Mouse (Mus musculus): ENCODE results near the gene Slc35g2.

The Slc35g2 gene

DNA sequence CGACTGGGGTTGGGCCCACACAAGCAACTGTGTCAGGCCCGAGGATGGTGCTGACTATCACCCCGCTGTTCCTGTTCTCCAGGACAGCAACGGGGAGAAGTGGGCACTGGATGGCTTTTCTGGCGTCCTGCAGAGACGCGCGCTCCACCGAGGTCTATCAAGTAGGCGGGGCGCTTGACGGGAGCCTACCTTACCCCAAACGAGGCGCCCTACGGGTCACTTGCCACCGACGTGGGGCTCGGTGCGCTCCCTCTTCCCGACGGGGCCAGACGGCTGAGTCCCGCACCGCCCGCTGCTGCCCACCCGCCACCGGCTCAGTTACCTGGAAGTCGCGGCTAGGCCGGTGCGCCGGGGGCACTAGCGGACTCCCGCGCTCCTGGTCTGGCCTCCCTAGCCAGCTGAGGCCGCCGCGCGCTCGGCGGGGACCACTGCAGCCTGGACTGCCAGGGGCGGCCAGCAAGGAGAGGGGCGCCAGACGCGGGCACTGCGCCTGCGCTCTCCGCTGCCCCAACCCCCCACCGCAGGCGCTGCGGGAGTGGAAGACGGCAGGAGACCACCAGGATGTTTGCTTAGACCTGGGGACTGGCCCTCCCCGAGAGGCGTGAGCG lies at the start of gene Slc35g2:
Slc35g2 (minus strand) TSS at position 465 of the 608 bp plus-strand sequence.
- no peak for DNase-seq (ENCODE audit: low spot score)

DNA sequence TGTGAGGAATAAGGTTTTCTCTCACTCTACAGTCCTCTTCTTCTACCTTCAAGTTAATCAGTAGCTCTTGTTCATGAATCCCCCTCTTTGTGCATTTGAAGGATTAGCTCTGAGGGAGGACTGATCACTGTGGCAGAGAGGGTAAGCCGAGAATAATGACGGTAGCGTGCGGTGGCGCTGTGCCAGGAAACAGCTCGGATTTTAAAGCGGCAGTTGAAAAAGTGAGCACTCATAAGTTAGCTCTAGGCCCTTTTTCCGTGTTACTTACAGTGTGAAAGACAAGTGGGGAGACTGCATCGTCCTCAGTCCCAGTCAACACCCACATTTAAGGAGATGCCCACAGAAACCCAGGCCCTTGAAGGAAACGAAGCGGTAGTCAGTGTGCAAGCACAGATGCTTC lies 46.1 kb upstream of the Slc35g2 start:
- no peak for DNase-seq (ENCODE audit: low spot score)

- no peak for DNase-seq (ENCODE audit: low spot score)
Observed at GRCm38 (mm10) chr9:100613501-100614071, 42.7 kb upstream of the Slc35g2 start.

DNA sequence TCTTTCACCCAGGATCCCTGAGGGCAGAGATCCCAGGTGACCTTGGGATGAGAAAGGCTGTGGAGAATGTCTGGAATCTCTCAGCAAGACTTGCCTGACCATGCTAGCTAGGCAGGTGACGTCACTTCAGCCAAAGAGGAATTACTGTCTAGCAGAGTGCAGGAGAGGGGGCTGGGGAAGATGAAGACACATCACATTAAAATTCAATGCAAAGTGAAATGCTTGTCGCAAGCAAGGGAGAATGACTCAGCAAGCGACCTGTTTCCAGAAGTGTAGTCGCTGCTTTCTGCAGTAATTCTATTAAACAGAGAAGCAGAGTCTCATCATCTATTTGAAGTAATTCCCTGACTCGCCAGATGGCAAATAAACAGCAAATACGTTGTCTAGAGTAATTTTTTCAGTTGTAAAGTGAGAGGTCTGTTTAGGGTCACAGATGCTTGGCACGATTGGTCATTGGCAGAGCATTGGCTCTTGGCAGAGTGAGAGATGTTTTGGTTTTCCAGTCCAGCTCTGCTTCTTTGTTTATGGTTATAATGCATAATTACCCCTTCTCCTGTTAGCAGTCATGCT lies 35.2 kb upstream of the Slc35g2 start:
- peak; percentile 14 for DNase-seq (ENCODE audit: low spot score)

DNA sequence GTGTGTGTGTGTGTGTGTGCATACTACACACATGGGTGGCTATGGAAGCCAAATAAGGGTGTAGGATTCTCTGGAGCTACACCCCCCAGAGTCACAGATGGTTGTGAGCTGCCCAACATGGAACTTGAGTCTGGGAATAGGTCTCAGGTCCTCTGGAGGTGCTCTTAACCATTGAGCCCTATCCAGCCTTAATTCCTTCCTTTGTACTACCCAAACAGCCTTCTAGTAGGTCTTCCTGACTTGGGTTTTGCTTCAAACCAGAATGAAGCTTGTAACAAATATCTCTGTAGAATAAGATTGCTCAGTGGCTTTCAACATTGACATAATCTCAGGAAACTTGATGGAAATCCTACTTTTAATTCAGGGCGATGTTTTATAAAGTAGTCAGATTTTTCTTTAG lies 34.6 kb upstream of the Slc35g2 start:
- no peak for DNase-seq (ENCODE audit: low spot score)

GRCm38 (mm10) chr9:100603156-100603555 lies 32.3 kb upstream of the Slc35g2 start:
- DNase-seq (ENCODE audit: low spot score), result no peak

- DNase-seq (ENCODE audit: low spot score), result no peak
Observed at GRCm38 (mm10) chr9:100602130-100602529, 31.2 kb upstream of the Slc35g2 start.

DNA sequence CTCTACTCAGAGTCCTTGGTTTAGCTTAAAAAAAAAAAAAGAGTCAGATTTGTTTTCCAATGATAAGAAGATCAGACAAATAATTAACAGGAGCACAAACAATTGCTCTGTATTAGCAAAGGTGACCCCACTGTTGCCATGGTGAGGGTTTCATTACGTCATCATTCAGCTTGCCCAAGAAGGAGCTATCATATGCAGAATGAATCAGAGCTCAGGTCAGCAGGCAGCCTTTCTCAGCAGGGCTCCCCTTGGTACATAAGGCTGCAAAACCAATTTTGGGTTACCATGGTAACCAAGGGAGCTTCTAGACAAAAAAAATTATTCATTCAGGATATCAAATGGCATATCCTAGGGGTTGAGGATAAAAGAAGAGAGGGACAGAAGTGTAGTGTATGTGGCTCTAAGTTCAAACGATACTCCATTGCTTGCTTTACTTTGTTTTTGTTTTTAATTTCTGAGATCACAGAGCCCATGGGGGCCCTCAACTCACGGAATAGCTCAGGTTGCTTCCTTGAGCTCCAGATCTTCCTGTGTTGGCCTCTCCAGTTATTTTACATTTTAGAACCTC lies 29.0 kb upstream of the Slc35g2 start:
- no peak for DNase-seq (ENCODE audit: low spot score)

DNA sequence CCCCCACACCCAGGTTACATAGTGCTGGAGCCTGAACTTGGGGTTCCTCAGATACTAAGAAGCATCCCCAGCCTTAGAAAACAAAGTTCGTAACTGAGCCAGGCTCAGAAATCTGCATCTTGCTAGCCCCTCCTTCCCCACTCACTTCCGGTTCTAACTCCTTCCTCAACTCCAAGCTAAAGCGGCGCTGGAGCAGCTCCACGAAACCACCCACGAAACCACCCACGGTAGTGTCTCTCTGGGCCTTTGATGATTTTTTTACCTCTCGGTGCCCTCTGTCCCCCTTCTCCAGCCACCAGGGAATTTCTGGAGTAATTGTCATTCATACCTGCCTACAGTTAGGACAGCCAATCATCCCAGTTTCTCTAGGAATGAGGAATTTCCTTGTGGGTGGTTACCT lies 26.7 kb upstream of the Slc35g2 start, which contains the start of gene Stag1:
Stag1 (plus strand) TSS at position 253 of the 400 bp plus-strand sequence.
- no peak for DNase-seq (ENCODE audit: low spot score)

- DNase-seq (ENCODE audit: low spot score), result no peak
Observed at GRCm38 (mm10) chr9:100596317-100596716, 25.4 kb upstream of the Slc35g2 start.

DNA sequence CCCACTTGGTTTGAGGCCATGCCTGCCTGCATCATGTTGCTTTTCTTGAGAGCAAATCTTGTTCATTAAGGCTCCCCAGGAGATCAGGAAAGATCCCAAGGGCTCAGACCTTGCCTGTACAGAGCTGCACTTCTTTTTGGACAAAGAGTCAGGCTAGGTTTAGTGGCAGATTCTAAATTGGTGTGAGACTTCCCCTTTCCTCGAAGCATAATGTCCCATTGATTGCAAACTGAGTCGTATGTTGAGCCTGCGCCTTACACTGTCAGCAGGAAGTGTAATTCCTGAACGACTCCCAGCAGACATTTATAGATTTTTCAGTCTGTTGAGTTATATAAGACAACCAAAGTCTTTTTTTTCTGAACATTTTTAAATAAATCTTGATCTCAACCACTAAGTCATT lies 19.6 kb upstream of the Slc35g2 start:
- DNase-seq (ENCODE audit: low spot score), result no peak

GRCm38 (mm10) chr9:100584031-100584430 lies 13.1 kb upstream of the Slc35g2 start:
- no peak for DNase-seq (ENCODE audit: low spot score)

DNA sequence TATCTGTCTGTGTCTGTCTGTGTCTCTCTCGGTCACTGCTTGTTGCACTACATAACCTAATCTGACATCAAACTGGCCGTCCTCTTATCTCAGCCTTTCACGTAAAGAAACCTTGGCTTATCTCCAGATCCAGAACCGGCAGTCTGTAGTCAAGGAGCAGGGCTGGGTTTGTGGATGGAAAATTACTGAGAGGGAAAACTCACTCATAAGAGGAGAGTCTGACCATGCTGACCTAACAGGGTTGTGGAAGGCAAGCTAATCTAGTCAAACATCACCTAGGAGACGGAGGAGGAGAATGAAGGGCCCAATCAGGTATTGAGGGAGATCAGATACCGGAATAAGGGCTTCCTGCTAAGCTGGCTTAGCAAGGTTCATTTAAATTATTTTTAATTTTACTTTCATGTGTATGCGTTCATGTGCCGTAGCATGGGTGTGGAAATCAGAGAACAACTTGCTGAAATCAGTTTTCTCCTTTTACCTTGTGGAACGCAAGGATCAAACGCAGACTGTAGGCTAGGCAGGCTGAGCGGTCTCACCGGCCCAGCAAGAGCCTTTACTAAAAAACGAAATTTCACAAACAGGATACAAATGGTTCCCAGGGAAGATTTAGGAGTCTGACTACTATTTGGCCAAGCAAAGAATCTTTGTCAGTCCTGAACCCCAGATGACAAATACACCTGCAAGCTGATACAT lies 12.1 kb upstream of the Slc35g2 start:
- no peak for DNase-seq (ENCODE audit: low spot score)

DNA sequence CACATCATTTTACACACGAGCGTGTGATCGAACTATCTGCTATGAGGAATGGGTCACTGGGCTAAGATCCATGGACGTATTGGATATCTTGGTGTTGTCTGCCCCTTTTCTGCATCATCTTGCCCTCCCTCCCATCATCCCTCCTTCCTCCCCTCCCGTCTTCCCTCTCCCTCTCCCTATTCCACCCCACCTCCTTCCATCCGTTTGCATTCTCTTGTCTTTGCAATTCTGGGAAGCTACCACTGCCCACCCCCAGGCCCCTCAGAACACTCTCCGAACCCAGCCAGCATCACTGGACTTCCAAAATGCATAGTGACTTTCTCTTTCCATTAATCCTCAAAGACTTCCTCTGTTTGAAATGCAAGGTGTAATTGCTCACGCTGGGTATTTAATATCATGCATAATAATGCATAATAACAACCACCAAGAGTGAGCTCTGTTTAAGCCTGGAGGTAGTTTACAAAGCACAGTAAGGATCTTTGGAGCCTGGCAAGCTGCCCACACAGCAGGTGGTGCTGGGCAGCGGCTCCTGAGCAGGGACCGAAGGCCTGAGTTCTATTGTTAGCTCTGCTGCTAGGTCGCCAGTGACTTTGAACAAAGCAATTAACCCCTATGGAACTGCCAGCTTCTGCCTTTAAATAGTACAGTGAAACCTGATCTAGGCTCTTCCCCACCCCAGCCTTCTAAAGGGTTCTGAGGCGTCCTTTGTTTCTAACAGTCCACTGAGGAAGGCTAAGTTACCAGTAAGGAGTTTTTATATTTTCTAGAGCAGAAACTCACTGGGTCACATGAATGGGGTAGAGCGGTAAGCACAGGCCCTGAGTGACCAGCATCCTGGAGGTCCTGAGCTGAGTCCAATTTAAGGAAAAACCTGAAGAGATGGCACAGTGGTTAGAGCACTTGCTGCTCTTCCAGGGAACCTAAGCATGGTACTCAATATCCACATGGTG lies 10.9 kb upstream of the Slc35g2 start:
- DNase-seq (ENCODE audit: low spot score), result no peak

DNA sequence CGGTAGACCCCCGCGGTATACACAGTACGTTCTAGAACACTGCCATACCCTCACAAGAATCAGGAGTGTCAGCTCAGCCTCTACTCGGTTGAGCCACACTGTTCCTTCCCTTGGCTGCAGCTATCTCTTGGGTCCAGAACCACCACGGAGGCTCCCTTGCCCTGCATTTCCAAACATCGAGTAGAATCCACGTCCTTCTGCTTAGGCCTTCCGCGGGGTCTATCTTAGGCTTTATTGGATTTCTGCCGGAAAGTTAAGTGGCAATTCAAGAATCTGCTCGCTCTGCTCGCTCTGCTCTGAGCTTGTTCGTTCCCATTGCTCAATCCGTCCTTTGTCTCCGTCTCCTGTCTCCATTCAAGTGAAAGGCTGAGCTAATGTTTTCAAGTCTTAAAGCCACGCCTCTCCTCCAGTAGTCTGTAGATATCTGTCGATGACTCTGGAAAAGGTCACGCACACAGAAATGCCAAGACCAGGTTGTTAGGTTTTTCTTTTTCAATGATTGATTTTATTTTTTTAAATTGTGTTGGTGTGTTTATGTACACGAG lies 9.4 kb upstream of the Slc35g2 start:
- DNase-seq (ENCODE audit: low spot score), result no peak

DNA sequence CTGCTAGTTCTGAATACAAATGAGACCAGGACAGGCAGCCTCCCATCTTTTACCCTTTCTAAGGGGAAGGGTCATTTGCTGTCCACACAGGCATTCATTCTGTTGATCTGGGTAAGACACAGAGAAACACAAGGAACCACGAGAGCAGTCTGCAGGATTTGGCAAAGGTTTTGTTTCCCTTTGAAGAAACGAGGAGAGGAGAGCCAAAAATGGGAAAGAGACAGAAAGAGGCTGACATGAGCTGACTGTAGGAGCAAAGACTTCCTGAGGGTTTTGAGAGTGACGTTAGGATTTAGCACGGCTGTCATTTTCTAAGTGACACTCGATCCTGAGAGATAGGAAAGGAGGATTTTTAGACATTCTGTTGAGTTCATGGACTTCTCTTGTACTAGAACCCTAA lies 3.1 kb upstream of the Slc35g2 start:
- no peak for DNase-seq (ENCODE audit: low spot score)

- DNase-seq (ENCODE audit: low spot score), result no peak
Observed at GRCm38 (mm10) chr9:100573300-100573699, 2.4 kb upstream of the Slc35g2 start.

DNA sequence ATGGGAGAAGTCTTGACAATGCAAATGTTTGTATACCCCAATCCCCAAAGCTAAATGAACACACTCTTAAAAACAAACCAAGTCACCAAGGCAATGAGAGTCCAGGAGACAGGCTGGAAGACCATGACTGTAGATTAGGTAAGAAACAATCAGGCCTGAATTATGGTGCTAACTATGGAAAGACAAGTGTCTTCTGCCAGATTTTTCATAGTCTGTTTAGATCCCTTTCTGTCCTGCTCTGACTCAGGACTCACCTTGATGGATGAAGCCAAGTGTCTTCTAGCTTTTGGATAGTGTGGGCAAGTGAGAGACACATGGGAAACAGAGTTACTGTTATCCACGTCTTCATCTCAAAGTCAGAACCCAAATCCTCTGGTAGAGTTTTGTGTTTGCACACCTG lies 621 bp upstream of the Slc35g2 start:
- no peak for DNase-seq (ENCODE audit: low spot score)

DNA sequence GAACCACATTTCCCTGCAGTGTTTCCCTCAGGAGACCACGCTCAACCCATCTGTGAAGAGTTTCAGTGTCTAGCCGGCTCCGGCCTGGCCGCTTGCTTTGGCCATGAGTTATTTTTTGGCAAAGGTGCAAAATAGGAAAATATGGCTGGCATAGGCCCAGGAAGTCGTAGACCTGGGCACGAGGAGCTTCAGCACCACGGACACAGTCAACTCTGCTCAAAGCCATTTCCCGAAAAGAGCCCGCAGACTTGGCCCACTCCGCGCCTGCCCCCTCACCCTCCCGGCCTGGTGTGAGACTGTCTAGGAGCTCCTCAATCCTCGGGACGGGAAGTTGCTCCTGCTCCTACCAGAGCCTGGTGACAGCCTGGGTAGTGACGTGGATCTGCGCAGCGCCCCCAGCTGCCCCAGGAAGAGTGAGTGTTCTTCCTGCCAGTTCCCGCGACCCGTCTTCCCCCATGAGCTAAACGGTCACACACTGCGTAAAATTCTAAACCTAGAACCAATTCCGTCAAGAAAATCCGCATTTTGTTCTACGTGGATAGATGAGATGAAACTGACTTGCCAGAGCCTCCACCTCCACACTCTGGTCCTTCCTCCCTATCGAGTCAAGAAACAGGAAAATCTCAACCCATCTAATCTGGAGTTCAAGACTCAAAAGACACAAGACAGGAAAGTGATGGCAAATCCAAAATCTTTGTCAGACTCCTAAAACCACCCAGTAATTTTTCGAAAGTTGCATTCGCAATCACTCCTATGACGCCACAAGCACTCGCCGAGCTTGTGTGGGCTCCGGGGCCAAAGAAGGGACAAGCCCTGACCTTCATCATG lies 878 bp downstream of the Slc35g2 start:
- no peak for DNase-seq (ENCODE audit: low spot score)

GRCm38 (mm10) chr9:100560251-100560890 lies 10.5 kb downstream of the Slc35g2 start:
- DNase-seq (ENCODE audit: low spot score), result no peak

Data from left cerebral cortex, adult 11 months (tissue).